Mouse (Mus musculus) gastrocnemius, adult 2 months (tissue): ENCODE results near the gene Cd19. TPM values are rescaled to one million over a fixed set of nuclear protein-coding genes. Genes with fewer than 3 reads are reported as not detected.

Experiments used
- DNase-seq: peaks from one replicate; pipeline ENCODE4 v3.0.0; 2022
- H3K27ac ChIP-seq: fragments of 200-600 bp; 2 replicates; pipeline ENCODE4 v1.8.1; 2022; ENCODE audit warnings: mild to moderate bottlenecking
- H3K4me3 ChIP-seq: fragments of 200-600 bp; 2 replicates; pipeline ENCODE4 v1.8.1; 2022; ENCODE audit warnings: mild to moderate bottlenecking, moderate library complexity
- CTCF ChIP-seq: fragments of 200-600 bp; IDR thresholded peaks from 2 replicates; pipeline ENCODE4 v1.8.1; 2022; ENCODE audit warnings: antibody characterized with exemption, mild to moderate bottlenecking, moderate library complexity
- intact Hi-C: fragments of 180-260 bp; cut with DNase I; formaldehyde crosslinking; loops from one replicate; pipeline ENCODE4 v1.15.1; 2025
- microRNA-seq: library from miRNA; unstranded; fragments of <30 nt; microRNA quantifications from one replicate; pipeline ENCODE4 v1.2.0, GENCODE M21; 2021
- total RNA-seq, 2 experiments: library from RNA; stranded (reverse); gene quantifications; 2 replicates each; pipeline ENCODE4 v1.2.3; 2021

Cd19 gene
- total RNA-seq, 2 experiments from 2014 or later, result not detected

DNA sequence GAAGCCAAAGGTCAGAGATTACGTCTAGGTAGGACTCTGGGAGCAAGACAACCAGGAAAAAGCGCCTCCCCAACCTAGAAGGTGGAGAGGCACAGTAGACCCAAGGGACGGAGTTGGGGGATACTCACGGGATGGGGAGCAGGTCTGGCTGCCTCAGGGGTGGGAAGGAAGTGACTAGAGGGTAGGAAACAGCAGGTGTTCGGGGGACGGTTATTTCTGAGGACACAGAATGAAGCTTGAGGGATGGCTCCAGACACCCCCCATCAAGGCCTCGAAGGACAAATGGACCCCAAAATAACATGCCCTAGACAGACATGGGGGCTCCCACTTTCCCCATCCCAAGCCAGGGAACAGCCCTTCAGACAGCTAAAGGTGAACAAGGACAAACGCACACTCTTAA is 46.3 kb downstream of the Cd19 start:
- TF ChIP-seq CTCF, result no peak
- Histone ChIP-seq H3K27ac (no peak overlapping the region), H3K4me3 (no peak overlapping the region)
- intact Hi-C loops, result no loop called here
- DNase-seq, result no peak

- no peak overlapping the region for H3K27ac ChIP-seq
- no peak overlapping the region for H3K4me3 ChIP-seq
- TF ChIP-seq CTCF, result no peak
- intact Hi-C loops, result no loop called here
- DNase-seq, result no peak
These were observed 47.1 kb downstream of the Cd19 start for GRCm38 (mm10) chr7:126367636-126368035.

GRCm38 (mm10) chr7:126363038-126363437 is 51.7 kb downstream of the Cd19 start:
- no peak overlapping the region for H3K27ac ChIP-seq
- H3K4me3 ChIP-seq, result no peak overlapping the region
- no peak for TF ChIP-seq CTCF
- intact Hi-C loops, result no loop called here
- no peak for DNase-seq

- no peak for TF ChIP-seq CTCF
- intact Hi-C loops, result no loop called here
These were observed 55.6 kb downstream of the Cd19 start for GRCm38 (mm10) chr7:126359049-126359448.

More at GRCm38 (mm10) chr7:126359049-126359448, 55.6 kb downstream of the Cd19 start:
- Histone ChIP-seq H3K4me3 (peak overlapping the region; percentile 23; the same call in 1 of the 2 replicates), H3K27ac (no peak overlapping the region)
- DNase-seq, result no peak

Small RNA genes lying within 50 kb of the gene (microRNA-seq; reads per million reads assigned to microRNA genes)
- gene Mir7058, result not detected

Other genes with a start within 250 kb of the Cd19 start
- gene Xpo6, start 214.4 kb downstream of the Cd19 start, total RNA-seq, result 10 to 100 TPM; 18.6 to 19.3 TPM
- gene Sbk1, start 142.3 kb downstream of the Cd19 start, total RNA-seq, result 10 to 100 TPM; 13.6 to 21.9 TPM
- not detected for gene Lat, start 45.3 kb downstream of the Cd19 start, total RNA-seq
- 10 to 100 TPM; 26.9 to 28.2 TPM for gene Spns1, start 37.4 kb downstream of the Cd19 start, total RNA-seq
- gene Nfatc2ip, start 18.2 kb downstream of the Cd19 start, total RNA-seq, result 1 to 10 TPM; 3.3 to 3.4 TPM
- gene Rabep2, start 13.9 kb upstream of the Cd19 start, total RNA-seq, result 10 to 100 TPM; 14.0 to 14.9 TPM
- gene Atp2a1, start 48.2 kb upstream of the Cd19 start, total RNA-seq, result over 10,000 TPM; 21,521 to 26,495 TPM
- 10 to 100 TPM; 43.0 to 48.1 TPM for gene Sh2b1, start 60.5 kb upstream of the Cd19 start, total RNA-seq
- 100 to 1,000 TPM; 111 to 141 TPM for gene Tufm, start 72.5 kb upstream of the Cd19 start, total RNA-seq
- 10 to 100 TPM; 32.8 to 34.0 TPM for gene Atxn2l, start 88.5 kb upstream of the Cd19 start, total RNA-seq
- gene Eif3c, start 151.5 kb upstream of the Cd19 start, total RNA-seq, result 100 to 1,000 TPM; 153 to 163 TPM
- under 1 TPM; 0.38 to 0.78 TPM for gene Apobr, start 170.1 kb upstream of the Cd19 start, total RNA-seq
- gene Cln3, start 170.9 kb upstream of the Cd19 start, total RNA-seq, result 10 to 100 TPM in 1 of 2 experiments, 1 to 10 TPM in 1; 9.1 to 13.4 TPM
- not detected for gene Il27, start 180.1 kb upstream of the Cd19 start, total RNA-seq
- 10 to 100 TPM in 1 of 2 experiments, 1 to 10 TPM in 1; 8.8 to 10.9 TPM for gene Nupr1, start 216.0 kb upstream of the Cd19 start, total RNA-seq
- gene Sgf29, start 234.4 kb upstream of the Cd19 start, total RNA-seq, result 10 to 100 TPM; 30.0 to 34.1 TPM